Comparison of ENCODE assay signal across 15 mouse cellular contexts in genomic region chr11:119396461-119396860, GRCm38 (mm10).
"Had no signal": no experiment of that assay in that cellular context is flagged by ENCODE, and none has a peak within 500 bp of the region (broad histone marks: within the 10 kb centered on the region; RNA-seq: fewer than 3 reads in every experiment).

No protein-coding gene starts in this region.

- H3K27me3 ChIP-seq: liver, embryonic 15.5 days; stomach, embryonic 15.5 days had no signal

- ATAC-seq: liver, embryonic 12.5 days had no signal

- H3K4me3 ChIP-seq: kidney, embryonic 15.5 days; limb, embryonic 10.5 days; limb, embryonic 13.5 days; liver, embryonic 12.5 days; liver, embryonic 15.5 days; stomach, embryonic 15.5 days had no signal

- H3K9me3 ChIP-seq: kidney, embryonic 15.5 days; limb, embryonic 10.5 days; limb, embryonic 13.5 days; liver, embryonic 12.5 days; liver, embryonic 15.5 days; stomach, embryonic 15.5 days had no signal

- H3K4me2 ChIP-seq: kidney, embryonic 15.5 days; limb, embryonic 13.5 days; liver, embryonic 12.5 days; liver, embryonic 15.5 days; midbrain, embryonic 11.5 days; stomach, embryonic 15.5 days had no signal

- H3K9ac ChIP-seq: kidney, embryonic 15.5 days; limb, embryonic 13.5 days; liver, embryonic 12.5 days; liver, embryonic 15.5 days; stomach, embryonic 15.5 days had no signal

- DNase-seq: kidney, adult 11 months; kidney, adult 8-10 months; kidney, postnatal 14 days; lung, adult 2 months; lung, postnatal 14 days; lung, postnatal 4 days; midbrain, embryonic 14.5 days; thymus, postnatal 25 days had no signal

- H3K36me3 ChIP-seq: kidney, embryonic 15.5 days; limb, embryonic 10.5 days; limb, embryonic 13.5 days; liver, embryonic 12.5 days; stomach, embryonic 15.5 days had no signal

- H3K27ac ChIP-seq: kidney, embryonic 15.5 days; limb, embryonic 10.5 days; limb, embryonic 13.5 days; liver, embryonic 12.5 days; liver, embryonic 15.5 days; stomach, embryonic 15.5 days had no signal
